Mouse (Mus musculus): ENCODE measurements at regions not wholly inside any gene's neighbourhood (a gene's known extent, or its start where the extent isn't known, plus 50 kb on each side); places are given as distances from the start of the nearest gene placed in this dataset.

DNA sequence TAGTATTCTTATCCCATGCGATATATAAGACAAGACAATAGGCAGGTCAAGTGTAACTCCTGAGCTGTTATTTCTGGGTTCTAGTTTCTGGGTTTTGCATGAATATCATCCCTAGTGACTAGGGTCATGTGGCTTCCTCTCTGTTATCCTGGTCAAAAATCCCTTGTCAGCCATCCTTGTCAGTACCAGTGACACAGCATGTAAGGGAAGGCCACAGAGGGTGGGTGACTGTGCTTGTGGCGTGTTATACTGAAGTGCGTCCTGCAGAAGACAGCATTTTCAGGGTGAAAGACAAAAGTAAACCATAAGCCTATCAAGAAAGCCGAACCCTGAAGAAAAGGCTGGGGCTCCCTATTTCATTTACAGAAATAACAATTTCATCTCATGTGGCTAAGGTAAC is 50.7 kb upstream of the Echdc3 start:
- no peak for DNase-seq

GRCm38 (mm10) chr2:6264085-6264783 is 51.4 kb upstream of the Echdc3 start:
- DNase-seq: no peak

- no peak for DNase-seq
Measured at GRCm38 (mm10) chr2:6265117-6265516, 52.3 kb upstream of the Echdc3 start.

DNA sequence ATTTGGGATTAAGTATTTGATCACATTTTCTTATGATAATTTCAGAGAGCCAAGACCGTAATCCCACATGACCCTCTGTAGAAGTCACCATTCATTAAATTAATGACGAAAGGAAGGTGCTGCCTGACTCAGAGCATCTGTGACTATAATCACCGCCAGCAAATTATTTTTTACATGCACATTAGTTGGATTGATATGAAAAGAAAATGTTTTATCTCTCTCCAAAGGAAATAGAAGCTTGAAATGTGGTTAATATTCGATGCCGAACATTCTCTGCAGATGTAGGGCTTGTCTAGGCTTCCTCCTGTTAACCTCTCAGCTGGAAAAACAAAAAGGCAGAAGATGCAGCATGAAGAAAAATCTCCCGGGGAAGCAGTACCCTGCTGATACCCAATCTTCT is 54.2 kb upstream of the Echdc3 start:
- no peak for DNase-seq

DNA sequence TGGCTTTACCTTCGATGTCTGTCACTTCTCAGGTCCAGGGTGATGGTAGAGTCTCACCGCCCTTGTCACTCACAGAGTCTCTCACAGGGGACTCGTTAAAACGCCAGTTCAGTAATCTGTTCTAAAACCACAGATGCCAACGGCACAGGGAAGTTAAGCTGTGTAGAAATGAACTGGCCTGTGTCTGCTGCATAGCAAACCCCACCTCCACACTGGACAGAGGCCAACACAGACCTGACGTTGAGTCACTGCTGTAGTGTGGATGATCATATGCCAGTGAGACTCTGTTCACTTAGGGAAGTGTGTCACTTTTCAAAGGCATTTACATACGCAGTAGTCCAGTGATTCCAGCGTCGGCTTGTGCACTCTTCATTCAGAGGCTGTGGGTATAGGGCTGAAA is 54.7 kb upstream of the Echdc3 start:
- DNase-seq: peak; percentile 49 to 59

DNA sequence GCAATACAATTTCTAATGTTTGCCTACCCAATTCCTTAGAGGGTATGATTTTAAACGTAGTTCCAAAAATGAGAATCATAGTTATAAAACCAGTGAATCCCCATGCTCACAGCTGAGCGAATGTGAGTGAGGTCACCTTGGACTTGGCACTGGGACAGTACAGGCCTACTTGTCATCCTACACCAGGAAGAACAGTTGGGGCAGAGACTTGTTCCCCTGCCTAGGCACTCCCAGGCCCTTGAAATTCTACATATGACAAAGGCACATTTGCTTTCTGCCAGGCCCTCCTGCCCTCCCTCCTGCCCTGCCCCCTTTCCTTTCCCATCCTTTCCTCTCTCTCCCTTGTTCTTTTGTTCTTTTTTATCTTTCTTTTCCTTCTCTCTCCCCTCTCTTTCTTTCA is 50.0 kb upstream of the Usp6nl start:
- DNase-seq: peak in 1 of 2 experiments; percentile 5
